Mouse (Mus musculus) limb, embryonic 11.5 days (tissue): ENCODE data around the gene Clec2e. TPM values are rescaled to one million over a fixed set of nuclear protein-coding genes. Genes with fewer than 3 reads are reported as not detected.
"Not testable (repeated sequence)": the region's sequence is repeated elsewhere in the genome, so short reads cannot be mapped to it uniquely, and the experiment has no call there.

Experiments
- ATAC-seq: fragments of 200-750 bp; cut with Nextera tagmentation; 2 replicates; pipeline ENCODE4 v1.8.0; 2017; ENCODE audit warnings: low read depth; ENCODE audit not compliant: insufficient number of reproducible peaks, low FRiP score, low TSS enrichment
- DNase-seq: peaks from one replicate; pipeline ENCODE4 v3.0.0-alpha.2; 2015; ENCODE audit warnings: low spot score
- H3K27ac ChIP-seq: fragments of 300-500 bp; sonication (generic); replicated peaks from 2 replicates; pipeline ENCODE4 v1.5.1; 2014; ENCODE audit warnings: low read depth, mild to moderate bottlenecking, low read length
- H3K27me3 ChIP-seq: fragments of 300-500 bp; sonication (generic); 2 replicates; pipeline ENCODE4 v1.6.1; 2014; ENCODE audit warnings: mild to moderate bottlenecking, low read length, mixed read lengths; ENCODE audit not compliant: control insufficient read depth, insufficient read depth
- H3K36me3 ChIP-seq: fragments of 300-500 bp; sonication (generic); 2 replicates; pipeline ENCODE4 v1.6.1; 2014; ENCODE audit warnings: mild to moderate bottlenecking, low read length, moderate library complexity, mixed read lengths; ENCODE audit not compliant: control insufficient read depth, insufficient read depth
- H3K4me1 ChIP-seq: fragments of 300-500 bp; sonication (generic); 2 replicates; pipeline ENCODE4 v1.6.1; 2014; ENCODE audit warnings: low read length, mixed read lengths; ENCODE audit not compliant: control insufficient read depth, insufficient read depth
- H3K4me2 ChIP-seq: fragments of 300-500 bp; sonication (generic); 2 replicates; pipeline ENCODE4 v1.6.1; 2014; ENCODE audit warnings: low read depth, mild to moderate bottlenecking, moderate library complexity; ENCODE audit not compliant: severe bottlenecking
- H3K4me3 ChIP-seq: fragments of 300-500 bp; sonication (generic); 2 replicates; pipeline ENCODE4 v1.5.1; 2014; ENCODE audit warnings: low read depth, low read length
- H3K9ac ChIP-seq: fragments of 300-500 bp; sonication (generic); 2 replicates; pipeline ENCODE4 v1.6.1; 2014; ENCODE audit warnings: mild to moderate bottlenecking, low read length
- H3K9me3 ChIP-seq: fragments of 300-500 bp; sonication (generic); 2 replicates; pipeline ENCODE4 v1.6.1; 2016; ENCODE audit warnings: low read length; ENCODE audit not compliant: control insufficient read depth
- WGBS: fragments of 180-500 bp; shearing (Covaris S2); extraction: QIAGEN DNeasy Blood & Tissue Kit; methylation state at CpG from one replicate; pipeline ENCODE4 v1.1.7; 2014; 5-methylcytosine and 5-hydroxymethylcytosine counted together
- polyA plus RNA-seq: library from polyadenylated mRNA; unstranded; fragments of >200 nt; fragmentation: Nextera tagmentation; extraction: Ambion mirVana; gene quantifications from 2 replicates; pipeline ENCODE4 v1.2.1, GENCODE M21; 2014

Gene Clec2e
- polyA plus RNA-seq, 1 experiment from 2014 or later = not detected

GRCm38 (mm10) chr6:129113030-129113673 lies 12.4 kb upstream of the Clec2e start:
- no peaks in the 10 kb centered on the region for H3K9me3 ChIP-seq
- ATAC-seq = no peak
- H3K9ac ChIP-seq = no peak overlapping the region
- H3K36me3 ChIP-seq = no peaks in the 10 kb centered on the region
- H3K27ac ChIP-seq = no peak overlapping the region
- WGBS = 88% methylated on average over 1 of the region's 1 CpGs
- no peak overlapping the region for H3K4me3 ChIP-seq
- H3K4me1 ChIP-seq = no peaks in the 10 kb centered on the region
- H3K4me2 ChIP-seq = no peak overlapping the region
- DNase-seq = no peak
- H3K27me3 ChIP-seq = no peaks in the 10 kb centered on the region

DNA sequence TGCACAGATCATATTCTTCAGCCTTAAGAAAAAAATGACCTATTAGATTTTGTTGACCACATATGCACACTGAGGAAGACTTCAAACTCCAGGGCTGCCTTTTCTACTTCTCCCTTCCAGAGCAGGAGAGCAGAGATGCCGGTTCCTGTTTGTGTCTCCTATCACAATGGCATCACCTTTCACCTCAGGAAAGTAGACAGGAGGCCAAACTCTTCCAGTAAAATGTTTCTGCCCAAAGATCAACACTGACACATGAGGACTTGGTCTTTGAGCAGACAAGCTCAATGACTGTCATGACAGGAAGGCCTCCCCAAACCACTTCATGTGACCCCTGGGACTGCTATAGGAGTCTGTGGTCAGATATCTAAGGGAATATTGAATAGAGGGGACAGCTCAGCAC lies 11.8 kb upstream of the Clec2e start:
- no peak overlapping the region for H3K4me2 ChIP-seq
- H3K9ac ChIP-seq = no peak overlapping the region
- DNase-seq (no peak), ATAC-seq (no peak)
- no peak overlapping the region for H3K27ac ChIP-seq
- H3K4me1 ChIP-seq = no peaks in the 10 kb centered on the region
- H3K36me3 ChIP-seq = no peaks in the 10 kb centered on the region
- 66% methylated on average over 1 of the region's 1 CpGs for WGBS
- no peaks in the 10 kb centered on the region for H3K27me3 ChIP-seq
- H3K4me3 ChIP-seq = no peak overlapping the region
- H3K9me3 ChIP-seq = no peaks in the 10 kb centered on the region

GRCm38 (mm10) chr6:129107916-129108315 lies 7.2 kb upstream of the Clec2e start:
- no peak overlapping the region for H3K9ac ChIP-seq
- no peak for ATAC-seq
- no peaks in the 10 kb centered on the region for H3K4me1 ChIP-seq
- H3K27ac ChIP-seq = no peak overlapping the region
- no peaks in the 10 kb centered on the region for H3K27me3 ChIP-seq
- no peak overlapping the region for H3K4me3 ChIP-seq
- H3K4me2 ChIP-seq = no peak overlapping the region
- no peaks in the 10 kb centered on the region for H3K9me3 ChIP-seq
- DNase-seq = no peak
- no peaks in the 10 kb centered on the region for H3K36me3 ChIP-seq

GRCm38 (mm10) chr6:129102858-129103555 lies 2.3 kb upstream of the Clec2e start:
- Histone ChIP-seq H3K9me3 (no peaks in the 10 kb centered on the region), H3K4me3 (no peak overlapping the region), H3K27ac (no peak overlapping the region), H3K4me1 (no peaks in the 10 kb centered on the region), H3K9ac (no peak overlapping the region), H3K27me3 (no peaks in the 10 kb centered on the region), H3K4me2 (no peak overlapping the region), H3K36me3 (no peaks in the 10 kb centered on the region)
- 84% methylated on average over 4 of the region's 4 CpGs for WGBS
- DNase-seq (no peak), ATAC-seq (no peak)

DNA sequence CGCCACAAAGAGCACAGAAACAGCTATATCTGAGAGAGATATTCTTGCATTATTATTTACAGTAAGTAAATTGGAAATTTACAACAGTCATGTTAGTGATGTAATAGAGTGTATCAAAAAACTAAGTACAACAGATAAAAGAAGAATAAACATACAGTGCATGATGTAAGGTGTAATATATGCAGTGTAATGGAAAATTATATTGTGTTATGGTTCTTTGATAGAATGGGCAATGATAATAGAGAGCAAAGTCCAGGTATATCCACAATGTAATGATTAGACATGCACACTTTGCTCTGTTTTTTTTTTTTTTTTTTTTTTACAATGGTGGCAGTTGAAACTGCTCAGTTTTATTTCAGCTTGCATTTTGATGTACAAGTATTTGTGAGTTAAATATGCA lies 891 bp upstream of the Clec2e start:
- no peaks in the 10 kb centered on the region for H3K4me1 ChIP-seq
- no peak for DNase-seq
- H3K36me3 ChIP-seq = no peaks in the 10 kb centered on the region
- H3K27me3 ChIP-seq = no peaks in the 10 kb centered on the region
- no peak overlapping the region for H3K4me2 ChIP-seq
- no peak overlapping the region for H3K4me3 ChIP-seq
- ATAC-seq = no peak
- H3K9ac ChIP-seq = no peak overlapping the region
- 70% methylated on average over 1 of the region's 1 CpGs for WGBS
- H3K27ac ChIP-seq = no peak overlapping the region
- H3K9me3 ChIP-seq = no peaks in the 10 kb centered on the region

GRCm38 (mm10) chr6:129097929-129098328 lies 2.8 kb downstream of the Clec2e start:
- no peak for ATAC-seq
- no peak for DNase-seq

GRCm38 (mm10) chr6:129095166-129095565 lies 5.5 kb downstream of the Clec2e start:
- H3K4me3 ChIP-seq = no peak overlapping the region
- H3K36me3 ChIP-seq = no peaks in the 10 kb centered on the region
- H3K27ac ChIP-seq = no peak overlapping the region
- no peaks in the 10 kb centered on the region for H3K27me3 ChIP-seq
- ATAC-seq (0 out of 2 replicates have a peak, but pooled peaks have one; percentile 44), DNase-seq (no peak)
- H3K9me3 ChIP-seq = no peaks in the 10 kb centered on the region; the same call in 1 of the 2 replicates
- no peak overlapping the region for H3K9ac ChIP-seq
- no peak overlapping the region for H3K4me2 ChIP-seq
- H3K4me1 ChIP-seq = no peaks in the 10 kb centered on the region

More at GRCm38 (mm10) chr6:129097929-129098328, 2.8 kb downstream of the Clec2e start:
- no peaks in the 10 kb centered on the region for H3K9me3 ChIP-seq
- no peaks in the 10 kb centered on the region for H3K36me3 ChIP-seq
- H3K27ac ChIP-seq = no peak overlapping the region
- 58% methylated on average over 1 of the region's 1 CpGs for WGBS
- no peaks in the 10 kb centered on the region for H3K4me1 ChIP-seq
- H3K4me2 ChIP-seq = no peak overlapping the region
- no peaks in the 10 kb centered on the region for H3K27me3 ChIP-seq
- H3K9ac ChIP-seq = no peak overlapping the region
- H3K4me3 ChIP-seq = no peak overlapping the region

- H3K27ac ChIP-seq = not testable (repeated sequence)
- WGBS = 94% methylated on average over 8 of the region's 8 CpGs
Measured at GRCm38 (mm10) chr6:129088596-129088995, 12.1 kb downstream of the Clec2e start.

More at GRCm38 (mm10) chr6:129088596-129088995, 12.1 kb downstream of the Clec2e start:
- not testable (repeated sequence) for ATAC-seq, H3K9ac ChIP-seq, H3K9me3 ChIP-seq, H3K27me3 ChIP-seq, H3K36me3 ChIP-seq, H3K4me3 ChIP-seq, DNase-seq, H3K4me1 ChIP-seq, H3K4me2 ChIP-seq
